Mouse (Mus musculus) MEL (cell line): Measurements from ENCODE around the gene Mrps17.

Source experiments
- CTCF ChIP-seq, 3 experiments: IDR thresholded peaks in 2 of 3; conservative IDR thresholded peaks in 1 of 3; 2 replicates each; pipeline ENCODE4 v1.5.1; 2011 to 2012; ENCODE audit warnings: low read length in 3 of 3, low read depth in 2 of 3, mild to moderate bottlenecking in 2 of 3, improper control_type of control experiment in 1 of 3, inconsistent platforms in 1 of 3, mixed read lengths in 1 of 3, moderate library complexity in 1 of 3; ENCODE audit not compliant: control insufficient read depth in 1 of 3, insufficient read depth in 1 of 3, poor library complexity in 1 of 3, severe bottlenecking in 1 of 3
- E2F4 ChIP-seq: IDR thresholded peaks from 2 replicates; pipeline ENCODE4 v1.6.1; 2011; ENCODE audit warnings: low read depth, low read length, improper control_type of control experiment, borderline replicate concordance
- KAT2A ChIP-seq: conservative IDR thresholded peaks from 2 replicates; pipeline ENCODE4 v1.6.1; 2012; ENCODE audit warnings: low read depth, low read length, improper control_type of control experiment, inconsistent platforms
- MAX ChIP-seq: IDR thresholded peaks from 2 replicates; pipeline ENCODE4 v1.6.1; 2011; ENCODE audit warnings: low read length, improper control_type of control experiment
- POLR2A ChIP-seq, 2 experiments: IDR thresholded peaks; 2 replicates each; pipeline ENCODE4 v1.6.1; 2011 to 2012; ENCODE audit warnings: low read length in 2 of 2, mild to moderate bottlenecking in 2 of 2, control low read depth in 1 of 2, improper control_type of control experiment in 1 of 2, low read depth in 1 of 2, moderate library complexity in 1 of 2; ENCODE audit not compliant: control insufficient read depth in 1 of 2, insufficient read depth in 1 of 2, poor library complexity in 1 of 2
- SIN3A ChIP-seq: IDR thresholded peaks from 2 replicates; pipeline ENCODE4 v1.6.1; 2012; ENCODE audit warnings: low read length, improper control_type of control experiment, inconsistent platforms
- SMC3 ChIP-seq: IDR thresholded peaks from 2 replicates; pipeline ENCODE4 v1.6.1; 2011; ENCODE audit warnings: low read depth, low read length, improper control_type of control experiment
- TCF12 ChIP-seq: IDR thresholded peaks from 2 replicates; pipeline ENCODE4 v1.6.1; 2014; ENCODE audit warnings: low read depth, mild to moderate bottlenecking, inconsistent platforms, low read length, improper control_type of control experiment, moderate library complexity
- USF1 ChIP-seq: IDR thresholded peaks from 2 replicates; pipeline ENCODE4 v1.6.1; 2014; ENCODE audit warnings: low read depth, mild to moderate bottlenecking, inconsistent platforms, low read length, improper control_type of control experiment, moderate library complexity
- ZKSCAN1 ChIP-seq: IDR thresholded peaks from 2 replicates; pipeline ENCODE4 v1.6.1; 2012; ENCODE audit warnings: low read depth, mild to moderate bottlenecking, inconsistent platforms, low read length, improper control_type of control experiment, moderate library complexity
- ZMIZ1 ChIP-seq: IDR thresholded peaks from 2 replicates; pipeline ENCODE4 v1.6.1; 2012; ENCODE audit warnings: low read depth, mild to moderate bottlenecking, inconsistent platforms, low read length, improper control_type of control experiment, moderate library complexity
- ZNF384 ChIP-seq: IDR thresholded peaks from 2 replicates; pipeline ENCODE4 v1.6.1; 2012; ENCODE audit warnings: low read depth, mild to moderate bottlenecking, inconsistent platforms, low read length, improper control_type of control experiment

- TF ChIP-seq E2F4, result no peak
- TF ChIP-seq MAX, result no peak
- TF ChIP-seq ZKSCAN1, result no peak
- TF ChIP-seq CTCF (IDR thresholded peaks at IDR 0.05 in 2 of 3, conservative IDR thresholded peaks at IDR 0.05 in 1 of 3; ENCODE audit: control insufficient read depth in 1 of 3, insufficient read depth in 1 of 3, low read depth in 2 of 3, low read length in 3 of 3, poor library complexity in 1 of 3, severe bottlenecking in 1 of 3), result no peak
- TF ChIP-seq POLR2A (IDR thresholded peaks at IDR 0.05; ENCODE audit: control insufficient read depth in 1 of 2, insufficient read depth in 1 of 2, low read depth in 1 of 2, low read length in 2 of 2, poor library complexity in 1 of 2), result no peak
- TF ChIP-seq SIN3A, result no peak
- no peak for TF ChIP-seq ZMIZ1
- no peak for TF ChIP-seq SMC3
- TF ChIP-seq KAT2A, result no peak
- TF ChIP-seq USF1, result no peak
- no peak for TF ChIP-seq TCF12
- no peak for TF ChIP-seq ZNF384
These were observed 45.2 kb upstream of the Mrps17 start, which contains the start of gene Zfp11 for GRCm38 (mm10) chr5:129670036-129670458.
